Mouse (Mus musculus) erythroid progenitor cell, adult 5-6 weeks (primary cell): ENCODE data around the gene Abca17. TPM values are rescaled to one million over a fixed set of nuclear protein-coding genes. Genes with fewer than 3 reads are reported as not detected.

ENCODE experiments used
- ATAC-seq: replicated peaks from 2 replicates; pipeline ENCODE4 v1.8.0; 2016; ENCODE audit warnings: moderate number of reproducible peaks, mild to moderate bottlenecking, moderate TSS enrichment, inconsistent platforms; ENCODE audit not compliant: poor library complexity, low FRiP score, severe bottlenecking
- total RNA-seq, 2 experiments: library from RNA; stranded (forward) in 1 of 2; stranded (reverse) in 1 of 2; fragments of 150-400 nt in 1 of 2; fragments of 186-747, 209-891 nt in 1 of 2; gene quantifications; 2 replicates each; pipeline versions ENCODE4 v1.2.3 to v1.2.4; 2015 to 2017; ENCODE audit warnings: low replicate concordance in 2 of 2

Abca17 gene
- total RNA-seq, 2 experiments from 2014 or later: not detected

GRCm38 (mm10) chr17:24251320-24252069 is 99.4 kb downstream of the Abca17 start, which contains the start of gene Ccnf:
Gene Ccnf (minus strand): TSS chr17:24251484.
- ATAC-seq: peak; percentile 95

GRCm38 (mm10) chr17:24250988-24251319 is 99.9 kb downstream of the Abca17 start:
- 0 out of 2 replicates have a peak, but pooled peaks have one; percentile 0 for ATAC-seq

GRCm38 (mm10) chr17:24248641-24249040 is 102.2 kb downstream of the Abca17 start:
- no peak for ATAC-seq

DNA sequence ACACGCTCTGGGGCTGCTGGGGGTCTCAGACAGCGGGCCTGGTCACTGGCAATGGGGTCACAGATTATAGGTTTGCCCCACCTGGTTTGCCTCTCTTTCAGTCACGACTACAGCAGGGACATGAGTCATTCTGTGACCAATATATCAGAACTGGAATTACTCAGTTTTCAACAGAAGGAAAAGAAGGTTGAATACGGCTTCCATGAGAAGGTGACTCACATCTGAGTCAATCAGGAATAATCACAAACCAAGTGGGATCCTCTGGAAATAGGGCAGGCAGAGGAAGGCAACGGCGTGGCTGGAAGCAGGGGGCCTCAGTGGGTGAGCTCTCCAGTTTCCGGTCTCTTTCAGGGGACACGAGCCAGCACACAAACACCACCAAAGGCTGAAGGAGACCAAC is 106.8 kb downstream of the Abca17 start:
- no peak for ATAC-seq

DNA sequence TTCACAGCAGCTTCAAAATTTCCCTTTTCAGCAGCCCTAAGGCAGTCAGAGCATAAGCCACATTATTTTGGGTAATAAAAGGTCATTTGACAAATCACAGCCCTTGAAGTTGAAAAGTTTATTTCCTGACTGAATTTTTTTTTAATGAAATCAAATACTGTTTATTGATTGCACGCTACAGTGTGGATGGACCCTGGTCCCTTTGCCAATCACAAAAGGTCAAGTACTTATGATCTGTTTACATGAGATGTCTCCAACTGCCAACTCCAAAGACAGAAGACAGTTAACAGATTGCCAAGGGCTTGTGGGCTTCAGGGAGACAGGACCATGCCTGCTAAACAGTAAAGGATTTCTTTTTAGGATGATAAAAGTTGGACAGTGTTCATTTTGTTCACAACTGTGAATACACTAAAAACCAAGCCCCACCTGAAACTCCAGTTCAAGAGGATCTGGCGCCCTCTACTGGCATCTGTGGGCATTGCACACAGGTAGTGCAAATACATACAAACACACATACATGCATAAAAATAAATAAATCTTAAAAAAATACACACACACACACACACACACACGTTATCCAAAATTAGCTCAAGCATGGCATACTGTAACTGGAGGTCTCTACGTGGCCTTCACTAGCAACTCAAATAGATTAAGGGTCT is 107.4 kb downstream of the Abca17 start:
- ATAC-seq: no peak

GRCm38 (mm10) chr17:24236921-24237320 is 113.9 kb downstream of the Abca17 start:
- no peak for ATAC-seq

GRCm38 (mm10) chr17:24236479-24236878 is 114.4 kb downstream of the Abca17 start:
- no peak for ATAC-seq

DNA sequence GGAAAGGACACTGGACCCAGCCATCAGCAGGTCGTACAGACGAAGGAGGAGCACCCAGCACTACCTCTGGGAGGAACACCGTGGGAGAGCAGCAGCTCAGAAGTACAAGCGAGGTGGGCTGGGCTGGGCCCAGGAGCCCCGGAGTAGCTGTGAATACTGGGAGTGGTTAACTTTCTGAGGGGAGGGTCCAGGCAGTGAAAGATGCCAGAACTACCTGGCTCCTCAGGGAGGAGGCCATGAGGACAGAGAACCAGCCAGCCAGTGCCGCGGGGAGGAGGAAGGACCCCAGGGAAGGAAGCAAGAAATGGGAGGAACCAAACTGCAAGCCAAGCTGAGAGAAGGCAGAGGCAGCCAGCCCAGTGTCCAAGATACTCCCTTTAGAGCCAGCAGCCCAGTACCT is 122.9 kb downstream of the Abca17 start:
- no peak for ATAC-seq

DNA sequence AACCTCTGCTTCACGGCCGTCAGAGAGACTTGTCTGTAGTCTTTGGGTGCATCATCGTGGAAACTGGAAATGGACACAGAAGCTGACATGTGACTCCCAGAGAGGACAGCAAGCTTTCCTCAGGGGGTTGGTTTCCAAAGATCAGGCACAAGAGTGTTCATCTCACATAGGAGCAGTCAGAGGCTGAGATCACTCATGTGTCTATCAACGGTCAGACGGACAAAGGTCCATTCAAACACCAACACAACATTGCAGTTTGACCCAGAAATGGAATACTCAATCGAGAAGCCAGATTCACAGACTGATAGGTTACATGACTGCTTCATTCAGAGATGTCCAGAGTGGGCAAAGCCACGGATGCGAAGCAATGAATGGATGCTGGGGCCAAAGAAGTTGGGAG is 124.1 kb downstream of the Abca17 start:
- ATAC-seq: no peak

GRCm38 (mm10) chr17:24225851-24226250 is 125.0 kb downstream of the Abca17 start:
- ATAC-seq: peak; percentile 78

DNA sequence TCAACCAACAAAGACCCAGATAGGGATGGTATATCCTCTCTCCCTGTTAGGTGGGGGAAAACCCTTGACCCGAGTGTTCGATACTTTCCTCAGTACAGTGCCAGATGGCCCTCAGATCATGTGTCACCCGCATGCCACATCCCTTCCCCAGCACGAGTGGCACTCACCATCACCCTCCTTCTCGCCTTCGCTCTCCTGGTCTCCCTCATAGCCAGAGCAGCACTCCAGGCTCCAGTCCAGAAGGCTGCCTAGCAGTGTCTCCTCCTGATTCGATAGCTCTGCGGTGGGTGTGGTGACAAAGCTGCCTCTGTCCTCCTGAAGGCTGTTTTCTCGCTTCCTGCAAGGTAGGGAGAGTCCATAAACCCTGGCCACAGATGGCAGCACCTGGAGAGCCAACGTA is 126.1 kb downstream of the Abca17 start:
- no peak for ATAC-seq

DNA sequence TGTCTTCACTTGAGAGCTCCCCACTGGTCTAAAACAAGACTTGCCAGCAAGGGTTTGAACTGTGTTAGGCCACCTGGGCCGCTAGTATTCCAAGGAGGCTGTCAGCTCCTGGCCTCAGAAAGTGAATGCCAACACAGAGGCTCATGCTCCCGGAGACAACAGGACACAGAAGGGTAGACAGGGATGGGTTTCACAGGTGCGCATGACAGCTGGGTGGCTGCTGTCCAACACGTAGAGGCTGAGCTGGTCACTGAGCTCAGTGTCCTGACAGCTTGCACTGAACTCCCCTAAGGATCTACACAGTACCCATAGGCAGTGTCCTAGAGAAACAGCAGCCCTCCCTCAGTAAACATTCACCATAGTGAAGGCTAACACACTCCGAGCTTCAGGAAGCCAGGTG is 127.4 kb downstream of the Abca17 start:
- no peak for ATAC-seq

GRCm38 (mm10) chr17:24222653-24223052 is 128.2 kb downstream of the Abca17 start:
- ATAC-seq: no peak

DNA sequence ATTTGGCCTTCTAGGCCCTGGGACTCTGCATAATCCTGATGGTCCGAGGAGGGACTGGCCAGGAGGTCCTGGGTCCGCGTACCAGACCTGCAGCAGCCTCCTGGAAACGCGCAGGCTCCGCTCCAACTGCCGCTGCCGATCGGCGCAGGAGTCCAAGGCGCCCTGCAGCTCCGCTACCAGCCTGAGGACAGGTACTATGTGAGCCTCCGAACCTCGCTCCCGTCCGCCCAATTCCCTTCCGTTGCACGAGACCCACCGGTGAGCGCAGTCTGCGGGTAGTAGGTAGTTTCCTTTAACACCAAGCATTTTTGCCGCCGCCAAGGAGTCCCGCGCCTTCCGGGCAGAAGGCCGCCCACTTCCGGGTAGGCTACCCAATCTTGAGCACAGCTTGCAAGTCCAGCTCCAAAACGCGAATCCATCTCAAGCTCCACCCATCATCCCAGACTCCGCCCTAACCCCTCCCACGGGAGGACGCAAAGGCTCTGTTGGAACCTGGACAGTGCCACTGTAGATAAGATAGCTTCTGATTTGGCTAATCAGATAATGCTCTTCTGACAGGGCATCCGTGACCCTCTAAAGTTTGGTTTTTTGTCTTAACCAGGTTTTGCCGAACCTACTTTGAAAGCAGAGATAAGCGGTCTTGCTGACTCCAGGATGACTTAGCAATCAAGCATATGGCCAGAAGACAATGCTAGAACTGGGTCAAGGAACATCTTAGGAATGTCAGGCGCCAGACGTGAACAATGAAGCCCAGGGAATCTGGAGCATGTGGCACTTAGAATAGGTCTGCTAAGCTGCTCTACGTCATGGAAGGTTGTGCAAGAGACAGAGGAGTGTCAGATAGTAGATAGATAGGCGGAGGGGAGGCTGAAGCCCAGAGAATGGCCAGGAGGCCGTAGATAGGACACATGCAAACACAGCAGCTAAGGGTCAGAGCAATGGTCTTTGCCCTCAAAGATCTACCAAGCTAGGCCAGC is 130.1 kb downstream of the Abca17 start, which contains the start of gene Tedc2:
TSS of gene Tedc2 (minus strand) at position 417 of the 977 bp plus-strand sequence.
- peak; percentile 91 for ATAC-seq

- no peak for ATAC-seq
These were observed 134.0 kb downstream of the Abca17 start for GRCm38 (mm10) chr17:24216836-24217235.

Other genes with a start within 250 kb of the Abca17 start
- 83.6 and 88.0 TPM in 2 replicates for gene Pdpk1, start 200.1 kb downstream of the Abca17 start, total RNA-seq (2015; ENCODE audit: low replicate concordance)
- 74.5 and 76.8 TPM in 2 replicates for gene Pdpk1, start 200.1 kb downstream of the Abca17 start, total RNA-seq (2017; ENCODE audit: low replicate concordance)
- 10.5 and 20.5 TPM in 2 replicates for gene Amdhd2, start 187.3 kb downstream of the Abca17 start, total RNA-seq (2015; ENCODE audit: low replicate concordance)
- gene Amdhd2, start 187.3 kb downstream of the Abca17 start, total RNA-seq (2017; ENCODE audit: low replicate concordance): 9.8 and 10.7 TPM in 2 replicates
- 231 and 265 TPM in 2 replicates for gene Atp6v0c, start 181.4 kb downstream of the Abca17 start, total RNA-seq (2015; ENCODE audit: low replicate concordance)
- 83.8 and 103 TPM in 2 replicates for gene Atp6v0c, start 181.4 kb downstream of the Abca17 start, total RNA-seq (2017; ENCODE audit: low replicate concordance)
- 3.4 and 5.8 TPM in 2 replicates for gene Tbc1d24, start 145.5 kb downstream of the Abca17 start, total RNA-seq (2015; ENCODE audit: low replicate concordance)
- gene Tbc1d24, start 145.5 kb downstream of the Abca17 start, total RNA-seq (2017; ENCODE audit: low replicate concordance): 2.6 and 2.7 TPM in 2 replicates
- not detected in 2 replicates for gene Ntn3, start 141.5 kb downstream of the Abca17 start, total RNA-seq (2015; ENCODE audit: low replicate concordance)
- not detected in 2 replicates for gene Ntn3, start 141.5 kb downstream of the Abca17 start, total RNA-seq (2017; ENCODE audit: low replicate concordance)
- gene Tedc2, start 130.2 kb downstream of the Abca17 start, total RNA-seq (2015; ENCODE audit: low replicate concordance): 13.8 and 19.8 TPM in 2 replicates
- gene Tedc2, start 130.2 kb downstream of the Abca17 start, total RNA-seq (2017; ENCODE audit: low replicate concordance): 16.2 and 17.2 TPM in 2 replicates
- gene Ccnf, start 99.6 kb downstream of the Abca17 start, total RNA-seq (2015; ENCODE audit: low replicate concordance): 217 and 252 TPM in 2 replicates
- gene Ccnf, start 99.6 kb downstream of the Abca17 start, total RNA-seq (2017; ENCODE audit: low replicate concordance): 391 and 426 TPM in 2 replicates
- 38.9 and 43.2 TPM in 2 replicates for gene Abca3, start 882 bp upstream of the Abca17 start, total RNA-seq (2015; ENCODE audit: low replicate concordance)
- 45.6 and 46.2 TPM in 2 replicates for gene Abca3, start 882 bp upstream of the Abca17 start, total RNA-seq (2017; ENCODE audit: low replicate concordance)
- gene Rnps1, start 63.5 kb upstream of the Abca17 start, total RNA-seq (2015; ENCODE audit: low replicate concordance): 78.6 and 100 TPM in 2 replicates
- gene Rnps1, start 63.5 kb upstream of the Abca17 start, total RNA-seq (2017; ENCODE audit: low replicate concordance): 62.5 and 72.1 TPM in 2 replicates
- 4.3 and 16.8 TPM in 2 replicates for gene Eci1, start 75.6 kb upstream of the Abca17 start, total RNA-seq (2015; ENCODE audit: low replicate concordance)
- gene Eci1, start 75.6 kb upstream of the Abca17 start, total RNA-seq (2017; ENCODE audit: low replicate concordance): 6.2 TPM in 1 of 2 replicates, not detected in the other
- gene Dnase1l2, start 92.0 kb upstream of the Abca17 start, total RNA-seq (2015; ENCODE audit: low replicate concordance): 4.6 and 9.0 TPM in 2 replicates
- gene Dnase1l2, start 92.0 kb upstream of the Abca17 start, total RNA-seq (2017; ENCODE audit: low replicate concordance): 1.2 and 4.0 TPM in 2 replicates
- 34.8 and 64.5 TPM in 2 replicates for gene E4f1, start 119.2 kb upstream of the Abca17 start, total RNA-seq (2015; ENCODE audit: low replicate concordance)
- 24.8 and 28.7 TPM in 2 replicates for gene E4f1, start 119.2 kb upstream of the Abca17 start, total RNA-seq (2017; ENCODE audit: low replicate concordance)
- gene Pgp, start 119.3 kb upstream of the Abca17 start, total RNA-seq (2015; ENCODE audit: low replicate concordance): 28.1 and 48.6 TPM in 2 replicates
- gene Pgp, start 119.3 kb upstream of the Abca17 start, total RNA-seq (2017; ENCODE audit: low replicate concordance): 35.8 and 43.4 TPM in 2 replicates
- gene Bricd5, start 122.8 kb upstream of the Abca17 start, total RNA-seq (2015; ENCODE audit: low replicate concordance): not detected in 2 replicates
- gene Bricd5, start 122.8 kb upstream of the Abca17 start, total RNA-seq (2017; ENCODE audit: low replicate concordance): 2.1 TPM in 1 of 2 replicates, not detected in the other
- 6.5 and 27.7 TPM in 2 replicates for gene Mlst8, start 128.0 kb upstream of the Abca17 start, total RNA-seq (2015; ENCODE audit: low replicate concordance)
- gene Mlst8, start 128.0 kb upstream of the Abca17 start, total RNA-seq (2017; ENCODE audit: low replicate concordance): 16.8 and 20.5 TPM in 2 replicates
- gene Caskin1, start 137.5 kb upstream of the Abca17 start, total RNA-seq (2015; ENCODE audit: low replicate concordance): not detected in 2 replicates
- gene Caskin1, start 137.5 kb upstream of the Abca17 start, total RNA-seq (2017; ENCODE audit: low replicate concordance): not detected in 2 replicates
- 49.0 and 54.1 TPM in 2 replicates for gene Traf7, start 176.9 kb upstream of the Abca17 start, total RNA-seq (2015; ENCODE audit: low replicate concordance)
- 73.9 and 83.1 TPM in 2 replicates for gene Traf7, start 176.9 kb upstream of the Abca17 start, total RNA-seq (2017; ENCODE audit: low replicate concordance)
- gene Rab26, start 183.1 kb upstream of the Abca17 start, total RNA-seq (2015; ENCODE audit: low replicate concordance): 1.1 TPM in 1 of 2 replicates, not detected in the other
- gene Rab26, start 183.1 kb upstream of the Abca17 start, total RNA-seq (2017; ENCODE audit: low replicate concordance): not detected in 2 replicates
- 11.3 and 11.9 TPM in 2 replicates for gene Pkd1, start 198.8 kb upstream of the Abca17 start, total RNA-seq (2015; ENCODE audit: low replicate concordance)
- gene Pkd1, start 198.8 kb upstream of the Abca17 start, total RNA-seq (2017; ENCODE audit: low replicate concordance): 11.7 and 22.5 TPM in 2 replicates